Mouse (Mus musculus) adrenal gland, postnatal 4 days (tissue): Measurements from ENCODE around the gene Klc4. TPM values are rescaled to one million over a fixed set of nuclear protein-coding genes. Genes with fewer than 3 reads are reported as not detected.

ENCODE experiments used
- DNase-seq, 2 experiments: peaks; one replicate each; pipeline ENCODE4 v3.0.0; 2021 to 2022; ENCODE audit warnings: low spot score in 2 of 2, mixed read lengths in 2 of 2
- total RNA-seq, 2 experiments: library from RNA; stranded (reverse); gene quantifications; 2 replicates each; pipeline ENCODE4 v1.2.3; 2021

Gene Klc4
- total RNA-seq, 2 experiments from 2014 or later = 33.5 to 34.3 TPM

DNA sequence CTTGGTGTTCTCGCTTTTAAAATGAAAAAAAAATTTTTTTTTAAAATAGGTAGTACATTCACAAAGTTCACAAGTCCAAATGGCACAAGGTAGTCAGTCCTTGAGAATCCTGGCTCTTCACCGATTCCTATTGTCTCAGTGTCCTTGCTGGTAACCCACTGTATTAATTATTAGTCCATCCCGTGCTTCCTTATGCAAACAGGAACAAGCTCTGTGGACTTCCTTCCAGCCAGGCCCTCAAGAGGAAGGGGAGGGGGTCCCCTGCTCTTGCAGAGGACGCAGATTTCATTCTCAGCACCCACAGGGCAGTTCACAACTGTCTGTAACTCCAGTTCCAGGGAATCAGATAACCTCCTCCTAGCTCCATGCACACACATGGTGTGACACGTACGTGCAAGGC is 10.2 kb upstream of the Klc4 start:
- no peak for DNase-seq

DNA sequence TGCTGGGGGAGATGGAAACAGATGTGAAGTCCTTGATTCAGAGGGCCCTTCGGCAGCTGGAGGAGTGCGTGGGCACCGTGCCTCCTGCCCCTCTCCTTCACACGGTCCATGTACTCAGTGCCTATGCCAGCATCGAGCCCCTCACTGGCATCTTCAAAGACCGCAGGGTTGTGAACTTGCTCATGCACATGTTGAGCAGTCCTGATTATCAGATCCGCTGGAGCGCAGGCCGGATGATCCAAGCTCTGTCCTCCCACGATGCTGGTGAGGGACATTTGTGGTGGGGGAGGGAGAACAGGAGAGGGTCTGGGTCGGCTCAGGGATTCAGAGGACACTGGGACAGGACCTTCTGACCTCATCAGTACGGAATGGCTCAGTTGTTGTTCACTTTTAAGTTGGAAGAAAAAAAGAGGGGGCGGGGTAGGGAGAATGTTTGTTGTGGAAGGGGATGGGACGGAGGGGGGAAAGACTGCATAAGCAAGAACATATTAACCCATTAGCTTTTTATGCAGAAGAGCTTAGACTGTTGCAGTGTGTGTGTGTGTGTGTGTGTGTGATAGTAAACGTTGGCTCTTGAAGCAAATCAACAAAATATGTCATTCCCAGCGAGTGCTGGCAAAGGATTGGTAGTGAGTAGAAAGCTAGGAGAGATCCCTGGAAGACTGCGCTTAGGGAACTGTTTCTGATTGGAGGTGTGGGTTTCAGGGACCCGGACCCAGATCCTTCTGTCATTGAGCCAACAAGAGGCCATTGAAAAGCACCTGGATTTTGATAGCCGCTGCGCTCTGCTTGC is 6.1 kb upstream of the Klc4 start:
- DNase-seq = no peak

DNA sequence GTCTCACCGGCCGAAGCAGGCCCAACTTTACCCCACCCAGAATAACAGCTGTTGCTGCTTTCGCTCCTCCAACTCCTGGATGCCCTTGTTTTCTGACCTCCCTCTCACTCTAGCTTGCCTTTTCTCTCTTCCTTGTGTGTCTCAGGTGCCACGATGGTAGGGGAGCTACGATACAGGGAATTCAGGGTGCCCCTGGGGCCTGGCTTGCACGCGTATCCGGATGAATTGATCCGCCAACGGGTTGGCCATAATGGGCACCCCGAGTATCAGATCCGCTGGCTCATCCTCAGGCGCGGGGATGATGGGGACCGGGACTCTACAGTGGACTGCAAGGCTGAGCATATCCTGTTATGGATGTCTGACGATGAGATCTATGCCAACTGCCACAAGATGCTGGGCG is 5.5 kb upstream of the Klc4 start:
- no peak for DNase-seq

DNA sequence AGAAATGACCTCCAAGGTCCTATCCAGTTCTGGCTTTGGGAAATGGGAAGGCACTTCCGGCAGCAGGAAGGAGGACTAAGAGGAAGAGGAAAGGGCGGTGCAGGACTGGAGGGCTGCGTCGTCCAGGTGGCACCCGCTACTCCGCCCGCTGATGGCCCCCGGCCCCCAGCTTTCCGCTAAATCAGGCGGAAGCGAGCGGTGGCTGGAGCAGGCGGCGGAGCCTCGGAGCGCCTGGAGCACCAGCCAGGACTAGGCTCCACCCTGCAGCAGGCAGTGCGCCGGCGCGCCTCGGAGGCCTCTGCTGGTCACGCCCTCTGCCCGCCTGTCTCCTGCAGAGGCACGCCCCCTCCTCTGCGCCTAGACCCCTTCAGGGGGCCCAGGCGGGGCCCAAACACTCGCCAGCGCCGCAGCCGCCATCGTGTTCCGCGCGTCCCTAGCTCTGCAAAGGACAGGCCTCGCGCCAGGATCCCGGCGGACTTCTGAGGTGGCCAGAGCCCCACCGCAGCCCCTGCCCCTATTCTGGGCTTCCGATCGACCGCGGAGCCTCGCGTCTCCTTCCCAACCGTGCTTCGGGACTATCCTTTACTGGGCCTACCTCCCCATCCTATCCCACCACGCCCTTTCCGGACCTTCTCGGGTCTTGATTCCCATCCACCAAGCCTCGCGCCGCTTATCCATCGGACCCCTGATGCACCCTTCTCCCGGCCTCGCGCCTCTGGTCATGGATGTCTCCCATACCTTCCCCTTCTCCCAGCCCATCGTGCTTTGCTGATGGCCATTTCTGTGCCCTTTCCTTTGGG is 4.6 kb upstream of the Klc4 start, which contains the start of gene Cul7:
Gene Cul7 (plus strand): TSS at position 106 of the 800 bp plus-strand sequence.
- DNase-seq = peak; percentile 80 to 85

DNA sequence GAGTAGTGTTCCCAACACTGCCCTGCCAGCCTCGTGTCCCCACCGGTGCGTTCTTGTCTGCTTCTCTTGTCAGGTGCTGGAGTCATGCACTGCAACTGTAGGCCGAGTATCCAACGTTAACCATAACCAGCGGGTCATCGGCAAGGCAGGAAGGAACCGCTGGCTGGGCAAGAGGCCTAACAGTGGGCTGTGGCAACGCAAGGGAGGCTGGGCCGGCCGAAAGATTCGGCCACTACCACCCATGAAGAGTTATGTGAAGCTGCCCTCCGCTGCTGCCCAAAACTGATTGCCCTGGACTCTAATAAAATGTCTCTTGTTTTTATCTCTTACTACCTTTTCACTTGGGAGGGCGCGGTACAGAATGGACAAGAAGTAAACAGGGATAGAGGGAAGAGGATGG is 4.0 kb upstream of the Klc4 start:
- no peak for DNase-seq

DNA sequence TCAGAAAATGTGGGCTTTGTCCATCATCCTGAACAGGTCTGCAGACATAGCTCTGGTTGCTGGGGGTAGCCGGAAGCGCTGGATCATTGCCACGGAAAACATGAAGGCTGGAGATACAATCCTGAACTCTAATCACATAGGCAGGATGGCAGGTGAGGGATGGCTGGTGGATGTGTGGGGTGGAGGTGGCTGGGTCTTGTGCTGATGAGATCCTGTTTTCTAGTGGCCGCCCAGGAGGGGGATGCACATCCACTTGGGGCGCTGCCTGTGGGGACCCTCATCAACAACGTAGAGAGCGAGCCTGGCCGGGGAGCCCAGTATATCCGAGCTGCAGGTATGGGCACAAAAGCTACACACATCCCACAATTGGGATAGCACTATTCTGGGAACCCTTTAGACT is 2.6 kb upstream of the Klc4 start:
- no peak for DNase-seq

DNA sequence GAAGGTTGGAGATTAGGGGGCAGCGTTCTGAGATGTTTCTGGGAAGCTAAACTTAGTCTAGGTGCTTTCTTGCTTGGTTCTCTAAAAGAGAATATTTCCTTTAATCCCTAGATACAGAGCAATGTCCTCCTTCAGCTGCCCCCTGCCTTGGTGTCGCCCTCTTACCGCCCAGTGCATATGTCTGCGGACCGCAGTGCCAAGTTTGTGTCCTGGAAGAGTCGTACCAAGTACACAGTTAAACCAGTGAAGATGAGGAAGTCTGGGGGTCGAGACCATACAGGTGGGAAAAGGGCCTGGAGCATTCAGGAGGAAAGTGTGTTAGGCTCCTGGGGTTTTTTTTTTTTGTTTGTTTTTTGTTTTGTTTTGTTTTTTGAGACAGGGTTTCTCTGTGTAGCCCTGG is 1.5 kb upstream of the Klc4 start:
- no peak for DNase-seq

DNA sequence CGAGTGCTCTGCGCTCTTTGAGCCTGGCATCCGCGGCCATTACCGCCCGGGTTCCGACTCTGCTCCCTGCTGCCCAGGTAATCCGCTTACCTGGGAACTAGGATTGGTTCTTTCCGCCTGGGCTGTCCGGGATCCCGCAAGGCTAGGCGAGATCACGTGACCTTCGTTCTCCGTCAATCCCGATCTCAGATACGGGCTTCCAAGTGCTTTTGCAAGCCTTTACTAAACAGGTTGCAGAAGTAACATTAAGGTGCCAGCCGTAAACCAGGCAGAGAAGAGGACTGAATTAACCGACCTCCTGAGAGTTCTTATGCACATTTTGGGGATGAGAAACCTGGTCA is 470 bp upstream of the Klc4 start:
- no peak for DNase-seq

DNA sequence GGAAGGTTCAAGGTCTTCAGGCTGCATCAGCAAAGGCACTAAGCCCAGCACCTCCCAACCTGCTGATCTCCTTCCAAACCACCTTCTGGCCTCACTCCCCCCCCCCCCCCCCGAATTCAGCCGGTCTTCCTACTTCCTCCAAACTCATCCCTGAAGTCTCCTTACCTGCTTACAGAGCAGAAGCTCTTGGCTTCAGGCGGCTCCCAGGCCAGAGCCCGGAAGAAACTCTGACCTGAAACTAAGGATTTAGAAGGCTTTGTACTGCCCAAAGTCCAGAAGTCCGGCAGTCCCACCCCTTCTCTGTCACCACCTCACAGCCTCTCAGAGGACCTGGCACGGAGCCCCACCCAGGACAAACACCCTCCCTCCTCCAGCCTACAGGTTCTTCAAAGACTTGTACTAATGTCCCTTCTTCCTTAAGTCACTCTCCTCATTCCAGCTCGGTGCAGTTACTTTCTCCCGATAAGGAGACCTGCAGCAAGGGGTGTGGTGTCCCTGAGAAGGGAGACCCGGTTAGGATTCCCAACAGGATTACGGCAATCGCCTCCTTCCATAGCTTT is 826 bp downstream of the Klc4 start:
- DNase-seq = peak in 1 of 2 experiments; percentile 27

DNA sequence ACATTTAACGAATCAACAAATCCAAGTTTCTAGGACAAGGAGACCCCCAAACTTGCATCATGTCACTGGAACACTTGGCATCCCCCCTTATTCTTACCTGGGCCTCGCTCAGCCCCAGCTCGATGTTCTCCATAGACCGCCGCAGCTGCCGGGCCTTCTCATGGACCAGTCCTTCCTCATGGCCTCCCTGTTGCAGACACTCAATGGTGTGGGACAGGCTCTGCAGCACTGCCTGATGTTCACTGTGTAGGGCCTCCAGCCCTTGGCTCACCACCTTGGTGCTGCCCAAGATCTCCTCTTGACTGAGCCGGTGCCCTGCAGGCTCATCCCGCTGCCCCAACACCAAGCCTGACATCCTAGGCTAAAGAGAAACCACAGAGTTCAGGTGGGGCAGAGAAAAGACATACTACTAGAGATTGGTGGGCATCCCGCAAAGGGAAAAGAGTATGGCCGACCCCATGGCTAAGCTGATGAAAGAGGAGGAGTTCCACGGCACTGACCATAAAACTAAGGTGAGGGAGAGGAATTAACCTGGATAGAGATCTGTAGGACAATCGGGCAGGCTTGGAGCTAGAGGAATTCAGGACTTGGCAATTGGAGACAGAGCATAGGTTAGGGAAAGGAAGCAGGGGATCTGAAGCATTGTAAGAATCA is 1.5 kb downstream of the Klc4 start:
- DNase-seq = no peak

DNA sequence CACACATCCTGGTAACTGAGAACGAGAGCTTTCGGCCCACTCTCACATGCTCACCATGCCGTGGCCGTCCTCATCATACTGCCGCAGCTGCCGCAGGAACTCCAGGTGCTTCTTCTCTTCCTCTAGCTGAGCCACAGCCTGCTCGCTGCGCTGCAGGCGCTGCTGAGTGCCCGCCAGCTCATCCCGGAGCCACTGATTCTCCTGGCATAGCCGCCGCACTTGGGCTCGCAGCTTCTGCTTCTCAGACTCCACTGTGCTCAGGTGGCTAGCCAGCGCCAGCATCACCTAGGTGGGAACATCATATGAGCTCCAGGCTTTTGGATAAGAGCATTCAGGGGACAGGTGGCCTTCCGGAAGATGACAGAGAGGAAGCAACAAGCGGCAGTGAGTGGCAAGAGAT is 3.8 kb downstream of the Klc4 start:
- DNase-seq = no peak

DNA sequence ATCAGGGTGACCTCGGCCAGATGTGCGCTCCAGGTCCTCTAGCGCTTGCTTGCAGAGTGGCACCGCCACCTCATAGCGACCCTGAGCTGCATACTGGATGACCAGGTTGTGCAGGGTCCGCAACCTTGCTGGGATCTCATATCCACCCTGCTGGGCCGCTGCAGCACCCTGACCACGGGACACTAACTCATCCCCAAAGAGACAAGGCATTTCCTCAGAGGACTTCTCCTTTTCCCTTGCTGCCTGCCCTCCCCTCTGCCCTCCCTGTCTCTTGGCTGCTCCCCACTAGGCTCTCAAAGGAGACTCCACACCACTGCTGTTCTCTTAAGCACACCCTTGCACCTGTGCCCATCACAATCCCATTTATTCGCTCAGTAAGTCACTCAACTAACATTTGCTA is 5.9 kb downstream of the Klc4 start:
- DNase-seq = no peak

DNA sequence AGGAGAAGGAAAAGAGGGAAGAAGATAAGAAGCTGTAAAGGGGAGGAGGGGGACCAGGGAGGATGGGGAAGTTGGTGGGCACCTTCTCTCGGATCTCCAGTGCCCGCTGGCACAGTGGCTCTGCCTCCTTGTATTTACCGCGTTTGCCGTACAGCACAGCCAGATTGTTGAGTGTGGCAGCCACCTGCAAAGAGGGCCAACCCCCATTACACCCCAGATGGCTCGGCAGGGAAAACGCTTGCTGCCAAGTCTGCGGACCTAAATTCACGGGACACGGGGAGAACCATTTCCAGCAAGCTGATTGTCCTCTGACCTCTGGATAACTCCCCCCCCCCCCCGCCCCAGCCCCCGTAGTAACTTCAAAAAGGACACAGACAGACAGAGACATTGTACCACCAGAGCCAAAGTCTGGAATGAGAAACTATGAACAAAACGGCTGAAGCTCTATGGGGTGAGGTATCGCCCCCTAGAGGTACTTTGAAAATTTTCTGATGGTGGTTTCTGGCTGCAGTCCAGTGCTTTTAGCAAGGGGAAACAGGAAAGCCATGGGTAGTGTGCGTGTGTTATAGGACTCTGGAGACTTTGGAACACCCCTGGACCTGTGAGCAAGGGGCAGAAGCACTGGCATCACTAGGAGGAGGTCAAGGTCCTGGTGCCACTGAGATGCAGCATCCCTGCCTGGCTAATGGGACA is 8.8 kb downstream of the Klc4 start:
- DNase-seq = peak in 1 of 2 experiments; percentile 26

DNA sequence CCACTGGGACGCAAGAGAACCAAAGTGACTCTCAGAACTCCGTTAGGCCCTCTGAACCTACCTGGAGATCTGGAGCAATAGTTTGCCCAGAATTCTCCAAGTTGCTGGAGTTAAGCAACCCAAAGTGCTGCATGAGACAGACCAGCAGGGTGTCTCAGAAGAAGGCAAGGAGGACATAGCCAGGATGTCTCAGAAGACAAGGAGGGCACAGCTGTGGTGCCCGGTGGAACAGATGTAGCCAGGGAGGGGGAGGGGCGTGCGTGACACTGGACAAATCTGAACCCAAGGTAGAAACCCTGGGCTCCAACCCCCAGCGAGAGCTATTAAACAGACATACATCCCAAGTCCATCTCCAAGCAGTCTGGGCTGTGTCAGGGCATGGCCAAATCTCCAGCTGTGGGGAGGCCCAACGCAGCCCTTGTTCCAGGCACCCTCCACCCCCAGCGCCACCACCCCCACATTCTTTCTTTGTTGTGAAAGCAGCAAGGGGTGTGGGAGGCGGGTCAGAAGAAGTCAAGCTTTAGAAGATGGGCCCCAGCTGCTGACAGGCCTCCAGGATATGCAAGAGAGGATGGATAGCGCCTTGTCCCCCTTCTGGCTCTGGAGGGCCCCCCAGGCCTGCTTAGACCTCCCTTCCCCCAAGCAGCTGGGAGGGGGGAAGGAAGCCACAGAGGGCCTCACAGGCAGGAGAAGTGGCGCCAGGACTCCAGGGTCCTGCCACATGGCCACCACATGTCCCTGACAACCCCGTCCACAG is 16.0 kb downstream of the Klc4 start:
- DNase-seq = no peak

DNA sequence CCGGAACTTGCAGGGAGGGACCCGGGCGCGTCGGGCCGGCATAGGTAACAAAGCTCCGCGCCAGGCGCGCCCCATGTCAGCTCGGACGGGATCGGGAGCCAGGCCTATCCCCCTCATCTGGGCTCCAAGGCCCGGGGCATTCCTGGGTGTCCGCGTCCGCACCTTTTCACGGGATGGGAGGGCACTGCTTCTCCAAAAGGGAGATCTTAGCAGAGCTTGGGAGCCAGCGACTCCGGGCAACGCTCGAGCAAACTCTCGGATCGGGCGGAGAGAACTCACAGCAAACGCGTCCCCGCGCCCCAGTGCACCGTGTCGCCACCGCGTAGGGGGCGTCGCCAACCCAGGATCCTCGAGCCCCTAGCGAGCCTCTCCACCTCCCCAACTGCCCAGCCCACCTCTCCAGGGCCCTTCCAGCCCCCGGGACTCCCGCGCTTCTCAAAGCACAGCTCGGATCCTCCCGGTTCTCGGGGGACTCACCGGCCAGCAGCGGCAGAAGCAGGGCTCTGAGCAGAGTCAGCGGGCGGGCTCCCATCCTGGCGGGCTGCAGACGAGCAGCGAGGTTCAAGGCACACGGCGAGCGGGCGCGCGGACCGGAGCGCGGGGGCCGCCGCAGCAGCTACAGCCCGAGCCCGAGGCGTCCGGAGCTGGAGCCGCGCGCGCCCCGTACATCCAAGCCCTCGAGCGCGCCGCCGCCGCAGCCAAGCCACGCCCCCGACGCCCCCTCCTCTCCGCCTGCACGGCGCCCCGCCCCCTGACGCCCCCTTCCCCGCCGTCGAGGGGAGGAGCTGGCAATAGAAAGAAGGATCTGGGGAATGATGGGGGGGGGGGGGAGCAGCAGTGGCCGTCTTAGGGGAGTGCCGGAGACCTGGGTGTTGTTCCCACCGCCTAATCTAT is 16.8 kb downstream of the Klc4 start, which contains the start of gene Ptk7:
Gene Ptk7 (minus strand): TSS at position 714 of the 894 bp plus-strand sequence.
- DNase-seq = peak; percentile 50 to 53

DNA sequence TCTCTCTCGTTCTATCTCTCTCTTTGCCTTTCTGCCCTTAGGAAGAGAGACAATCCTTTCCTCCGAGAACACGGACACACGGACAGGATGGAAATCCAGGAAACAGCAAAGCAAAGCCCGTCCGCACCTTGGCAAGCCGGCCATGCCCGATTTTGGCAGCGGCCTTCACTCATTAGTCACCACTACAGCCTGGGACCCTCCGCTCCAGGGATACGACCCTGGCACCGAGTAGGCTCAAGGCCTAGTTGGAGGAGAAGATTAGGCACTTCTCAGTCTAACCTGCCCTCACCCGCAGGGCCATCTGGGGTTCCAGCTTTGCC is 17.4 kb downstream of the Klc4 start:
- DNase-seq = peak in 1 of 2 experiments; percentile 22

DNA sequence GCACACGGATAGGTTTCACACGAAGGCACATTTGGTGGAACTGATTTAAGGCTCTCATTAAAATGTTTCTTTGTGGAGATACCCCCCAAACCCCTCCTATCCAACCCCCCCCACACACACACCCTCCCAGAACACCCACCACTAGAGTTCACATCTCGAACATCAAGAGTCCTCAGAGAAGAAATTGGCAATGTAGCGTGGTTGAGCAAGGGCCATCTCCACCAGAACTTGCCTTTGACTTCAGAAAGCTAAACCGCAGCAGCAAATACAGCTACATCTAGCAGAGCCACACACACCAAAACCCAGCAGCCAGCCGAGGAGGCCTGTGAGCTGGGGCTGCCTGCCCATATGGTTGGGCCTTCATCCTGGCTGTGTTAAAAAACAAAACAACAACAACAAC is 18.4 kb downstream of the Klc4 start:
- no peak for DNase-seq

DNA sequence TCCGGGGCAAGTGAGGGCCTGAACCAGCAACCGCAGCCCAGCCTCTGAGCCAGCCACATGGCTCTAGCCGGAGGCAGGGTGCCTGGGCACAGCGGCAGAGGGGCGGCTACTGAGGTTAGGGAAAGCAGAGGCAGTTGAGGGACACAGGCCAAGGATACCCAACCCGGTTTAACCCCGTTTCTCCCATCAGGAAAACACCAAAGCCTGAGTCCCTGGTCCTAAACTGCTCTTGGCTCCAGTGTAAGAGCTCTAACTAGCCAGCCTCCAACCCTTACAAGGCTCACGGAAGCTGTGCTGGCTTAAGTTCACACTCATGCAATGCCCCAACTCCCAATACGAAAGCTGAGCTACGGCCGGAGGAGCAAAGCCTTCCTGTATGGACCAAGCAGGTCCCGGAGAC is 21.2 kb downstream of the Klc4 start:
- DNase-seq = no peak

DNA sequence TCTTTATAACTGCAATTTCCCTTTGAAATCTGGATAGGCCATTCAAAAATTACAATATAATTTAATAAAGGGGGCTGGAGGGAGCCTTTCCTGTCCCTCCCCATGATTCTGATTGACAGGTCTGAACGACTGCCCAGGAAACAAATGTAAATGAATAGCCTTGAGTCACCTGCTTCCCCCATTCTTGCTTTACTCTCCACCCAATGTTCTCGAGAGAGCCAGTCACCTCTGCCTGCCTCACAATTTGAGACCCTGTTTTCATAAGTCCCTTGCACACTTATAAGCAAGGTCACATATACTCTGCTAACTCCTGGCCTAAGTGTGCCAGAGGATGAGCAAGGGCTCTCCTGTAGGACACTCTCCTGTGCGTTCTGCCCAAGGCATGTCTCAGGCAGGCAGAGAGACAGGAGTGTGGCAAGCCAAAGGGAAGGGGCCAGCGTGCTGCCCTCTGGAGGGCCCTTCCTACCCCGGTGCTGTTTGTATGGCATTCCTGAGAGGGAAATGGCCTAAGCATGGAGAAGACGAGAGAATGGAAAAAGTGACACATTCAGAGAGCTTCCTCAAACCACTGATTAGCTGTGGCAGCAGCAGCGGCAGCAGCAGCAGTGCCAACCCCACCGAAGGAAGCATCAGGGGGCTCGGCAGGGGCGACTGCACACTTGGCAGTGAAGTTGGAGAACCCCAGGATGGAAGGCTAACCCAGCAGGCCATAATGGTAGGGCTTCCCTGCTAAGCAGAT is 21.8 kb downstream of the Klc4 start:
- DNase-seq = no peak
